Mouse (Mus musculus): ENCODE measurements around the gene Parp14. TPM values are rescaled to one million over a fixed set of nuclear protein-coding genes. Genes with fewer than 3 reads are reported as not detected.
A peak's percentile ranks its signal among the peaks of the same experiment; 100 is the strongest.

Parp14 gene
- 0.11 and 0.17 TPM in 2 replicates for polyA plus RNA-seq (2016; fragmentation: Nextera tagmentation; extraction: Ambion mirVana)

DNA sequence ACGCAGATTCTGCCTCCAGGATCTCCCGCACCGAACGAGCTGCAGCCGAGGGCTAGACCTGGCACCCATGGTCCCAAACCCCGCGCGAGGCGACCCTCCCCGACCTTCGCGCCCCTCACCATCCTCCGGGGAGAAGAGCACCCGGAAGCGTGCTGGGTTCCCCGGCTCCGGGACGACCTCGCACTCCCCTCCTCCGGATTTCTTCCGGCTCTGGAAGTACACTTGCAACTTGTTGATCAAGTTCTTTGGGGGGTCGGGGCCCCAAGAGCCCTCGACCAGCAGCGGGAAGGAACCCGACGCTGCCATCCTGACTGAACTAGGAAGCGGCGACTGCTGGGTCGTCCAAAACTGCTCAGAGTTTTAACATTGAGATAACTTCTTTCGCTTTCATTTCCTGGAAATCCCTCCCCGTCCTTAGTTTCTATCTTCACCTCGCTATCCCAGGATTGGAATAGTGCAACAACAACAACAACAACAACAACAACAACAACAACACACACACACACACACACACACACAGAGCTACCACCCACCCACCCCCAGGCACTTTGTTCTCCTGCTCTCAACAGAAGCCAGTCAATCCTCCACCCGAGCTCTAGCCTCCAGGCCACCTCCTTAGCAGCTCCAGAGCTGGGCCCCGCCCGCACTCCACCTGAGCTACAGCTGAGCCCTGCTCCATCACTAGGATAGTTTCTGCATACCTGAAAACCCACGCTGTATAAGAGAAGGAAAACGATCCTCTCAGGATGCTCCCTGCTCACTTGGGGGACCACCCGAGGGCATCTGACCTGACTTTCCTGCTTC lies at the start of gene Parp14:
Gene Parp14 (minus strand): TSS at position 497 of the 804 bp plus-strand sequence.
- H3K27me3 ChIP-seq (ENCODE audit: poor library complexity, severe bottlenecking), result peaks cover 51% of the 10 kb centered on the region
- DNase-seq (ENCODE audit: extremely low spot score, low spot score), result peak; percentile 41
- peak within 1 kb of the TSS; percentile 76 for H3K27ac ChIP-seq
- 1% methylated on average over 38 of the region's 38 CpGs for WGBS
- peaks cover 21% of the 10 kb centered on the region for H3K4me1 ChIP-seq
- no peaks in the 10 kb centered on the region for H3K9me3 ChIP-seq
- H3K4me3 ChIP-seq, result peak within 1 kb of the TSS; percentile 69
- H3K36me3 ChIP-seq (replicated peaks), result no peaks in the 10 kb centered on the region

- DNase-seq (ENCODE audit: extremely low spot score, low spot score), result no peak
- WGBS, result 90% methylated on average over 6 of the region's 6 CpGs
- Histone ChIP-seq H3K4me3 (no peak overlapping the region), H3K4me1 (no peaks in the 10 kb centered on the region), H3K27me3 (ENCODE audit: poor library complexity, severe bottlenecking) (no peaks in the 10 kb centered on the region), H3K27ac (no peak overlapping the region), H3K36me3 (replicated peaks) (no peaks in the 10 kb centered on the region), H3K9me3 (no peaks in the 10 kb centered on the region)
Measured at GRCm38 (mm10) chr16:35918721-35919543, 47.6 kb upstream of the Parp14 start.

GRCm38 (mm10) chr16:35914301-35914700 lies 43.0 kb upstream of the Parp14 start:
- no peak overlapping the region for H3K4me3 ChIP-seq
- no peaks in the 10 kb centered on the region for H3K27me3 ChIP-seq (ENCODE audit: poor library complexity, severe bottlenecking)
- H3K9me3 ChIP-seq, result 0 out of 2 replicates have a peak, but pooled peaks cover 3% of the 10 kb centered on the region
- DNase-seq (ENCODE audit: extremely low spot score, low spot score), result no peak
- no peaks in the 10 kb centered on the region for H3K36me3 ChIP-seq (replicated peaks)
- H3K27ac ChIP-seq, result no peak overlapping the region
- WGBS, result 71% methylated on average over 5 of the region's 5 CpGs
- H3K4me1 ChIP-seq, result no peaks in the 10 kb centered on the region

- H3K27me3 ChIP-seq (ENCODE audit: poor library complexity, severe bottlenecking), result no peaks in the 10 kb centered on the region
- H3K4me1 ChIP-seq, result no peaks in the 10 kb centered on the region
- H3K9me3 ChIP-seq, result 0 out of 2 replicates have a peak, but pooled peaks cover 3% of the 10 kb centered on the region
- no peak overlapping the region for H3K4me3 ChIP-seq
- DNase-seq (ENCODE audit: extremely low spot score, low spot score), result no peak
- no peaks in the 10 kb centered on the region for H3K36me3 ChIP-seq (replicated peaks)
- 72% methylated on average over 1 of the region's 1 CpGs for WGBS
- H3K27ac ChIP-seq, result no peak overlapping the region
Measured at GRCm38 (mm10) chr16:35913526-35913925, 42.2 kb upstream of the Parp14 start.

DNA sequence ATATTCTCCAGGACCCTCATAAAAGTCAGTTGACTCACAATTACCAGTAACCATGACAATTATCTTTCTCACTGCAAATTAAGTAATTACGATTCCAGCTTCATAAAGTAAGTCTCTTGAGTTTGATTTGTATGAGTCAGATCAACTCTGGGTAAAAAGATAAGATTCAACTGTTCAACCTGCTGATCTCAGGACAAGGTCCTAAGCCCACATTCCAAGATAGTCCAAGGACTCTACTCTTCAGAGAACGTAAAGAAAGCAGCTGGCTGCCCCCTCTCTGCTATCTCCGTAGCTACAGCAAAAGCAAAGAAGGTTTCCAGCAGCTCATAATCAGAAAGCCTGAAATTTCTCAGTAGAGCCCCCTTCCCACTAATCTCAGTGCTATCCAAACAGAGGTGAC lies 40.1 kb upstream of the Parp14 start:
- Histone ChIP-seq H3K27ac (no peak overlapping the region), H3K9me3 (0 out of 2 replicates have a peak, but pooled peaks cover 3% of the 10 kb centered on the region), H3K4me3 (no peak overlapping the region), H3K36me3 (replicated peaks) (no peaks in the 10 kb centered on the region), H3K27me3 (ENCODE audit: poor library complexity, severe bottlenecking) (no peaks in the 10 kb centered on the region), H3K4me1 (no peaks in the 10 kb centered on the region)
- DNase-seq (ENCODE audit: extremely low spot score, low spot score), result no peak
- WGBS, result 89% methylated on average over 3 of the region's 3 CpGs

- Histone ChIP-seq H3K27me3 (ENCODE audit: poor library complexity, severe bottlenecking) (no peaks in the 10 kb centered on the region), H3K4me3 (no peak overlapping the region), H3K27ac (no peak overlapping the region), H3K9me3 (0 out of 2 replicates have a peak, but pooled peaks cover 3% of the 10 kb centered on the region), H3K4me1 (no peaks in the 10 kb centered on the region), H3K36me3 (replicated peaks) (no peaks in the 10 kb centered on the region)
- DNase-seq (ENCODE audit: extremely low spot score, low spot score), result no peak
- WGBS, result 66% methylated on average over 4 of the region's 4 CpGs
Measured at GRCm38 (mm10) chr16:35907432-35908201, 36.3 kb upstream of the Parp14 start.

DNA sequence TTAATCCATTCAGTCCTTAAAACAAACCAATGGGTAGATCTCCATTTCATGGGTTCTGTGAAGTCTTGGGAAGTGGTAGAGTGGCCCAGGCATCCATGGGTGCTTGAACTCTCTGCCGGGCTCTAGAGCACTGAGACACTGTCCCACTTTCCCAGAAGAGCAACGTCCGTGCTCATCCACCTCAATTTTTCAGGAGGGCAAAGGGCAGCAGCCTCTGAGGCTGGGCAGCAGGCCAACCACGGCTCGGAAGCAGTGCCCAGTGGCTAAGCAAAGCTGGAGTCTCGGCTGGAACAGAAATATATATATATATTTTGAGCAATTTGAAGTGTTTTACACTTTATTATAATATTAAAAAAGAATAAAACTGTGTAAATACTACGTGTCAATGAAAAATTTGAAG lies 35.5 kb upstream of the Parp14 start:
- WGBS, result 85% methylated on average over 7 of the region's 7 CpGs
- H3K4me1 ChIP-seq, result no peaks in the 10 kb centered on the region
- 0 out of 2 replicates have a peak, but pooled peaks cover 3% of the 10 kb centered on the region for H3K9me3 ChIP-seq
- H3K36me3 ChIP-seq (replicated peaks), result no peaks in the 10 kb centered on the region
- no peak overlapping the region for H3K4me3 ChIP-seq
- no peak for DNase-seq (ENCODE audit: extremely low spot score, low spot score)
- H3K27ac ChIP-seq, result no peak overlapping the region
- no peaks in the 10 kb centered on the region for H3K27me3 ChIP-seq (ENCODE audit: poor library complexity, severe bottlenecking)

GRCm38 (mm10) chr16:35905819-35906485 lies 34.6 kb upstream of the Parp14 start:
- H3K36me3 ChIP-seq (replicated peaks), result no peaks in the 10 kb centered on the region
- H3K9me3 ChIP-seq, result 0 out of 2 replicates have a peak, but pooled peaks cover 3% of the 10 kb centered on the region
- H3K27ac ChIP-seq, result no peak overlapping the region
- no peak for DNase-seq (ENCODE audit: extremely low spot score, low spot score)
- no peaks in the 10 kb centered on the region for H3K4me1 ChIP-seq
- H3K4me3 ChIP-seq, result no peak overlapping the region
- 83% methylated on average over 6 of the region's 6 CpGs for WGBS
- H3K27me3 ChIP-seq (ENCODE audit: poor library complexity, severe bottlenecking), result no peaks in the 10 kb centered on the region

GRCm38 (mm10) chr16:35905355-35905754 lies 34.0 kb upstream of the Parp14 start:
- WGBS, result 88% methylated on average over 3 of the region's 3 CpGs
- Histone ChIP-seq H3K9me3 (0 out of 2 replicates have a peak, but pooled peaks cover 3% of the 10 kb centered on the region), H3K4me3 (no peak overlapping the region), H3K36me3 (replicated peaks) (no peaks in the 10 kb centered on the region), H3K27me3 (ENCODE audit: poor library complexity, severe bottlenecking) (no peaks in the 10 kb centered on the region), H3K27ac (no peak overlapping the region), H3K4me1 (no peaks in the 10 kb centered on the region)
- no peak for DNase-seq (ENCODE audit: extremely low spot score, low spot score)

DNA sequence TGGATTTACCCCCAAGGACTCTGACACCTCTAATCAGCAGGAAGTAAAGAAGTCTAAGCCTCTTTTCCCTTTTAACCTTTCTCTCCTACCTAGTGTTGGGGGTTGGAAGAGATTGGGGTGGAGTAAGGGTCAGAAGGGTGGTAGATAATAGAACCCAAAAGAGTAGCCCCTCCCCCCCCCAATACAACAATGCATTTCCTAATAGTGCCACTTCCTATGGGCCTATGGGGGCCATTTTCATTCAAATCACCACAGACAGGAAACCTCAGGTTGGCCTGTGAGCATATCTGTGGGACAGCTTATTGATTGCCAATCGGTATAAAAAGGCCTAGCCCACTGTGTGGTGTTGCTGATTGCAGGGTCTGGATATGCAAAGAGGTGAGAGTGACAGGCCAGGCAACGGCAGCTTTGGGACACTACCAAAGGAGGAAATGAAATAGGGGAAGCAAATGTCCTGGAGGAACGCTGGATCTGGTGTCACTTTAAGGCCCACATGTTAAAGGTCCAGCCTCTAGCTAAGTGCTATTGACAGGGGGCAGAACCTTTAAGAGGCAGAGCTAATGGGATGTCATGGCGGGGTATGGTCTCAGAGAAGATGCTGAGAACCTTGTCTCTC lies 32.9 kb upstream of the Parp14 start:
- DNase-seq (ENCODE audit: extremely low spot score, low spot score), result no peak
- H3K36me3 ChIP-seq (replicated peaks), result no peaks in the 10 kb centered on the region
- WGBS, result 81% methylated on average over 4 of the region's 4 CpGs
- no peak overlapping the region for H3K27ac ChIP-seq
- no peaks in the 10 kb centered on the region for H3K4me1 ChIP-seq
- H3K9me3 ChIP-seq, result no peaks in the 10 kb centered on the region
- no peaks in the 10 kb centered on the region for H3K27me3 ChIP-seq (ENCODE audit: poor library complexity, severe bottlenecking)
- H3K4me3 ChIP-seq, result no peak overlapping the region

- no peaks in the 10 kb centered on the region for H3K36me3 ChIP-seq (replicated peaks)
- H3K27me3 ChIP-seq (ENCODE audit: poor library complexity, severe bottlenecking), result no peaks in the 10 kb centered on the region
- H3K27ac ChIP-seq, result no peak overlapping the region
- no peak overlapping the region for H3K4me3 ChIP-seq
- 91% methylated on average over 6 of the region's 6 CpGs for WGBS
- no peaks in the 10 kb centered on the region for H3K4me1 ChIP-seq
- no peak for DNase-seq (ENCODE audit: extremely low spot score, low spot score)
- H3K9me3 ChIP-seq, result no peaks in the 10 kb centered on the region
Measured at GRCm38 (mm10) chr16:35903014-35903640, 31.8 kb upstream of the Parp14 start.
